Mouse (Mus musculus) testis, postnatal 10 days (tissue): ENCODE results near the gene Tubb5.

Source experiments
- DNase-seq: peaks from one replicate; pipeline ENCODE4 v3.0.0; 2021; ENCODE audit warnings: low spot score

The Tubb5 gene

DNA sequence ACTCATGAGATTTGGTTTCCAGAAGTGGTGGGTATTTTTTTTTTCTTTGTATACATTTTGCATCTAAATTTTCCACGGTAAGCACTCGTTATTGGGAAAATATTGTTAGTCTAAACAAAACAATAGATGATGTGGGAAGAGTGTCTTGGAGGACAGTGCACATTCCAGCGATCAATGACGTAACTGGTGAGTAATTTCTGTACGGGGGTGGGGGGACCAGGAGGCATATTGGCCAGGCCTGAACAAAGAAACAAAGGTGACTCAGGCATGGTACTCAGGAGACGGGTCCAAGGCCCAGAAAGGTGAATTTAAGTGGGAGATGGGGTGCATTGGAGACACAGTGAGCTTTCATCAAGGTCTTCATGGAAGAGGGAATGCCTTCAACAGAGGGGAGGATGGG, 42.5 kb downstream of the Tubb5 start:
- DNase-seq, result no peak

DNA sequence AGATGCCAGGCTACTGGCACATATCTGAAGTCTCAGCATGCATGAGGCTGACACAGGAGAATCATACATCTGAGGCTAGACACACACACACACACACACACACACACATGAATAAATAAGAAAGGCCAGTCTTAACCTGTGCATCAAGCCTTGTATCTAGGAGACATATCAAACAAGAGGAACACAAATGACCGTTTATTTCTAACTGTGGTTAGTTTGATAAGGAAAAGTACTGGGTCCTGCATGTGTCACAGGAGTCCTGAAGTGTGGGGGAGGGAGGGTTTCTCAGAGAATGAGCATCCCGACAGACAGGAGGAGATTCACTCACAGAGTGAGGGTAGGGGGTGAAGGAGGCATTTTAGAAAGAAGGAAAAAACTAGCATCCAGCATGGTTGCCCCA, 43.0 kb downstream of the Tubb5 start:
- no peak for DNase-seq

- DNase-seq, result no peak
Observed at GRCm38 (mm10) chr17:35792837-35793236, 45.3 kb downstream of the Tubb5 start.

DNA sequence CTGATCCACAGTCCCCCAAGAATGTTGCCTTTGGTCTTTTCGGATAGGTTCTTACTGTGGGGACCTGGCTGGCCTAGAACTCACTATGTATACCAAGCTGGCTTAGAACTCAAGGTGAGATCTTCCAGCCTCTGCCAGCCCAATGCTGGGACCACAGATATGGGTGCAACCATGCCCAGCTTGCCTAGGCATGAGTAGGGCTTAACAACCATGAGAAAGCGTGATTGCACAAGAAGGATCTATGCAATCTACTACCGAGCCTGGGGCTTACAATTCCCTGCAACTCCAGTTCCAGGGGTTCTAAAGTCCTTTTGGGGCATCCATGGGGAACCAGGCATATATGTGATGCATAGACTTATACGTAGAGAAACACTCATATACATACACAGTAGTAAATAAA, 47.2 kb downstream of the Tubb5 start:
- DNase-seq, result no peak

DNA sequence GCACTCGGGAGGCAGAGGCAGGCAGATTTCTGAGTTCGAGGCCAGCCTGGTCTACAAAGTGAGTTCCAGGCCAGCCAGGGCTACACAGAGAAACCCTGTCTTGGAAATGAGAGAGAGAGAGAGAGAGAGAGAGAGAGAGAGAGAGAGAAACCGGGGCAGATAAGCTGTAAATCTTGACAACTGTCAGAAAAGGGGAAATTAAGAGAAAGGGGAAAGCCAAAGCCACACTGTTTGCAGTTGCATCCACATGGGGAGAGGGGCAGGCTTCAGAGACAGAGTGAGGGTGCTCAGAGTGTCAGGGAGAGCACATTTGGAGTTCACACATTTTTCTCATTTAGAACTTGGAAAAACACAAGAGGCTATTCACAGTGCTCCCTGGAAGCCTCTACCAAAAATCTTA, 50.1 kb downstream of the Tubb5 start:
- no peak for DNase-seq

DNA sequence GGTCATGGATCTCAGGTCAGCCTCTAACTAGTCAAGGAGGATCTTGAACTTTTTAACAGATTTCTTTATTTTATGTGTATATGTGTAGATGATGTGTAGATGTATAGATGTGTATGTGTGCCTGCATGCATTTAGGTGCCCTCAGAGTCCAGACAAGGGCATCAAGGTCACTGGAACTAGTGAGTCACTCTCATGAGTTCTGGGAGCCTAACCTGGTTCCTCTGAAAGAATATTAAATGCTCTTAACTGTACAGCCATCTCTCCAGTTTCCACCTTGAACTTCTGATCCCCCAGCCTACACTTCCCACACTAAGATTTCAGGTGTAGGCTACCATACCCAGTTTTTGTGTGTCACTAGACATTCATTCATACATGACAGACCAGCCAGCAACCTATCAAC, 50.6 kb downstream of the Tubb5 start:
- DNase-seq, result no peak

GRCm38 (mm10) chr17:35785140-35785539, 53.0 kb downstream of the Tubb5 start:
- no peak for DNase-seq

- no peak for DNase-seq
Observed at GRCm38 (mm10) chr17:35783944-35784343, 54.2 kb downstream of the Tubb5 start.
